Mouse (Mus musculus) bone marrow macrophage, adult 2 months (primary cell): Measurements from ENCODE around the gene H2afj.

Experiments
- CTCF ChIP-seq: IDR thresholded peaks from 2 replicates; pipeline ENCODE4 v1.5.1; 2012; ENCODE audit warnings: low read depth, mild to moderate bottlenecking, low read length, moderate library complexity
- POLR2A ChIP-seq: IDR thresholded peaks from 2 replicates; pipeline ENCODE4 v1.6.1; 2012; ENCODE audit warnings: mild to moderate bottlenecking, low read depth, low read length, borderline replicate concordance

DNA sequence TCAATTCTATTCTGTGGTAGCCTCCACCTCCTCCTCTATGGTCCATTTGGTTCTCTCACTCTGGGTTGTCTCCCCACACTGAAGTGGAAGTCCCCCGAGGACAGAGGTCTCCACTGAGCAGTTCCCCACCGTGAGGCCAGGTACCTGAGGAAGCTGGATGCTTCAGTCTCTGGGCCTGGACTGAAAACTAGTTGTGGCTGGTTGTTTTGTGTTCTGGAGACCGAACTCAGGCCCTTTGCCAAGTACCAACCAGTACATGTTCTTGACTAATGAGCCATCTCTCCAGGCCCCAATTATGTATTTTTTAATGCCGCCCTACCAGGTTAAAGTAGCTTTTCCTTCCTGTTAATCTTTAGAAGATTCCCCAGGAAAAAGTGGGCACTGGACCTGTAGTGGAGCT, 44.3 kb downstream of the H2afj start:
- no peak for TF ChIP-seq POLR2A
- TF ChIP-seq CTCF = no peak
